Mouse (Mus musculus): ENCODE results near the gene Patl2. TPM values are rescaled to one million over a fixed set of nuclear protein-coding genes. Genes with fewer than 3 reads are reported as not detected.
"Not testable (repeated sequence)": the region's sequence is repeated elsewhere in the genome, so short reads cannot be mapped to it uniquely, and the experiment has no call there.

Patl2 gene
- polyA plus RNA-seq, 1 experiment from 2014 or later = 0.10 TPM

GRCm38 (mm10) chr2:122217075-122217474, 31.1 kb upstream of the Patl2 start:
- H3K27me3 ChIP-seq (replicated peaks; ENCODE audit: low read depth, poor library complexity, severe bottlenecking); DNase-seq (ENCODE audit: low spot score); H3K4me1 ChIP-seq; H3K4me3 ChIP-seq; H3K9me3 ChIP-seq; H3K27ac ChIP-seq (replicated peaks); H3K36me3 ChIP-seq (replicated peaks): not testable (repeated sequence)
- 93% methylated on average over 4 of the region's 4 CpGs for WGBS

GRCm38 (mm10) chr2:122210534-122211228, 24.7 kb upstream of the Patl2 start:
- Histone ChIP-seq H3K27ac (replicated peaks) (no peak overlapping the region), H3K9me3 (no peaks in the 10 kb centered on the region), H3K27me3 (replicated peaks; ENCODE audit: low read depth, poor library complexity, severe bottlenecking) (no peaks in the 10 kb centered on the region), H3K36me3 (replicated peaks) (no peaks in the 10 kb centered on the region), H3K4me1 (peaks cover 5% of the 10 kb centered on the region; the same call in 1 of the 2 replicates), H3K4me3 (no peak overlapping the region)
- WGBS = 60% methylated on average over 3 of the region's 3 CpGs
- DNase-seq (ENCODE audit: low spot score) = no peak

- Histone ChIP-seq H3K27me3 (replicated peaks; ENCODE audit: low read depth, poor library complexity, severe bottlenecking) (no peaks in the 10 kb centered on the region), H3K27ac (replicated peaks) (no peak overlapping the region), H3K36me3 (replicated peaks) (no peaks in the 10 kb centered on the region), H3K4me1 (peaks cover 5% of the 10 kb centered on the region; the same call in 1 of the 2 replicates), H3K9me3 (no peaks in the 10 kb centered on the region), H3K4me3 (no peak overlapping the region)
- 65% methylated on average over 2 of the region's 2 CpGs for WGBS
- DNase-seq (ENCODE audit: low spot score) = no peak
Measured at GRCm38 (mm10) chr2:122206440-122207107, 20.6 kb upstream of the Patl2 start.

- H3K4me3 ChIP-seq = no peak overlapping the region
- no peaks in the 10 kb centered on the region for H3K27me3 ChIP-seq (replicated peaks; ENCODE audit: low read depth, poor library complexity, severe bottlenecking)
- DNase-seq (ENCODE audit: low spot score) = no peak
- no peak overlapping the region for H3K27ac ChIP-seq (replicated peaks)
- 84% methylated on average over 1 of the region's 1 CpGs for WGBS
- no peaks in the 10 kb centered on the region for H3K36me3 ChIP-seq (replicated peaks)
- H3K4me1 ChIP-seq = peaks cover under 1% of the 10 kb centered on the region; the same call in 1 of the 2 replicates
- H3K9me3 ChIP-seq = no peaks in the 10 kb centered on the region
Measured at GRCm38 (mm10) chr2:122201501-122201900, 15.5 kb upstream of the Patl2 start.

GRCm38 (mm10) chr2:122194509-122194929, 8.5 kb upstream of the Patl2 start:
- no peak for DNase-seq (ENCODE audit: low spot score)
- no peak overlapping the region for H3K27ac ChIP-seq (replicated peaks)

GRCm38 (mm10) chr2:122191849-122192248, 5.9 kb upstream of the Patl2 start:
- no peaks in the 10 kb centered on the region for H3K36me3 ChIP-seq (replicated peaks)
- WGBS = 74% methylated on average over 3 of the region's 3 CpGs
- no peak overlapping the region for H3K27ac ChIP-seq (replicated peaks)
- H3K9me3 ChIP-seq = no peaks in the 10 kb centered on the region
- H3K4me1 ChIP-seq = no peaks in the 10 kb centered on the region
- no peak for DNase-seq (ENCODE audit: low spot score)
- no peak overlapping the region for H3K4me3 ChIP-seq
- H3K27me3 ChIP-seq (replicated peaks; ENCODE audit: low read depth, poor library complexity, severe bottlenecking) = no peaks in the 10 kb centered on the region

More at GRCm38 (mm10) chr2:122194509-122194929, 8.5 kb upstream of the Patl2 start:
- Histone ChIP-seq H3K4me1 (no peaks in the 10 kb centered on the region), H3K9me3 (no peaks in the 10 kb centered on the region), H3K36me3 (replicated peaks) (no peaks in the 10 kb centered on the region), H3K4me3 (no peak overlapping the region), H3K27me3 (replicated peaks; ENCODE audit: low read depth, poor library complexity, severe bottlenecking) (no peaks in the 10 kb centered on the region)
- 69% methylated on average over 1 of the region's 1 CpGs for WGBS

- 90% methylated on average over 3 of the region's 3 CpGs for WGBS
- no peak for DNase-seq (ENCODE audit: low spot score)
- H3K4me3 ChIP-seq = no peak overlapping the region
- no peak overlapping the region for H3K27ac ChIP-seq (replicated peaks)
- no peaks in the 10 kb centered on the region for H3K36me3 ChIP-seq (replicated peaks)
- 0 out of 2 replicates have a peak, but pooled peaks cover 3% of the 10 kb centered on the region for H3K9me3 ChIP-seq
- no peaks in the 10 kb centered on the region for H3K4me1 ChIP-seq
- no peaks in the 10 kb centered on the region for H3K27me3 ChIP-seq (replicated peaks; ENCODE audit: low read depth, poor library complexity, severe bottlenecking)
Measured at GRCm38 (mm10) chr2:122186751-122187150, 762 bp upstream of the Patl2 start.

GRCm38 (mm10) chr2:122185086-122185485, 903 bp downstream of the Patl2 start:
- no peak overlapping the region for H3K27ac ChIP-seq (replicated peaks)
- H3K36me3 ChIP-seq (replicated peaks) = no peaks in the 10 kb centered on the region
- no peak overlapping the region for H3K4me3 ChIP-seq
- no peaks in the 10 kb centered on the region for H3K27me3 ChIP-seq (replicated peaks; ENCODE audit: low read depth, poor library complexity, severe bottlenecking)
- H3K4me1 ChIP-seq = no peaks in the 10 kb centered on the region
- H3K9me3 ChIP-seq = 0 out of 2 replicates have a peak, but pooled peaks cover 3% of the 10 kb centered on the region
- 88% methylated on average over 4 of the region's 4 CpGs for WGBS
- no peak for DNase-seq (ENCODE audit: low spot score)

- Histone ChIP-seq H3K27me3 (replicated peaks; ENCODE audit: low read depth, poor library complexity, severe bottlenecking) (no peaks in the 10 kb centered on the region), H3K9me3 (no peaks in the 10 kb centered on the region), H3K4me3 (no peak overlapping the region), H3K27ac (replicated peaks) (no peak overlapping the region), H3K36me3 (replicated peaks) (no peaks in the 10 kb centered on the region), H3K4me1 (no peaks in the 10 kb centered on the region)
- no peak for DNase-seq (ENCODE audit: low spot score)
- WGBS = 74% methylated on average over 8 of the region's 8 CpGs
Measured at GRCm38 (mm10) chr2:122180051-122180822, 5.8 kb downstream of the Patl2 start.

- H3K27ac ChIP-seq (replicated peaks) = no peak overlapping the region
- H3K36me3 ChIP-seq (replicated peaks) = no peaks in the 10 kb centered on the region
- H3K4me1 ChIP-seq = no peaks in the 10 kb centered on the region
- no peaks in the 10 kb centered on the region for H3K27me3 ChIP-seq (replicated peaks; ENCODE audit: low read depth, poor library complexity, severe bottlenecking)
- H3K4me3 ChIP-seq = no peak overlapping the region
- no peak for DNase-seq (ENCODE audit: low spot score)
- no peaks in the 10 kb centered on the region for H3K9me3 ChIP-seq
- WGBS = 93% methylated on average over 2 of the region's 2 CpGs
Measured at GRCm38 (mm10) chr2:122172188-122172587, 13.8 kb downstream of the Patl2 start.

- no peak for DNase-seq (ENCODE audit: low spot score)
- H3K36me3 ChIP-seq (replicated peaks) = no peaks in the 10 kb centered on the region
- H3K27me3 ChIP-seq (replicated peaks; ENCODE audit: low read depth, poor library complexity, severe bottlenecking) = no peaks in the 10 kb centered on the region
- H3K9me3 ChIP-seq = no peaks in the 10 kb centered on the region
- no peak overlapping the region for H3K27ac ChIP-seq (replicated peaks)
- 90% methylated on average over 6 of the region's 6 CpGs for WGBS
- H3K4me3 ChIP-seq = no peak overlapping the region
- H3K4me1 ChIP-seq = no peaks in the 10 kb centered on the region
Measured at GRCm38 (mm10) chr2:122171292-122171691, 14.7 kb downstream of the Patl2 start.

GRCm38 (mm10) chr2:122164293-122164692, 21.7 kb downstream of the Patl2 start:
- no peak overlapping the region for H3K27ac ChIP-seq (replicated peaks)
- no peaks in the 10 kb centered on the region for H3K27me3 ChIP-seq (replicated peaks; ENCODE audit: low read depth, poor library complexity, severe bottlenecking)
- 87% methylated on average over 11 of the region's 11 CpGs for WGBS
- H3K4me3 ChIP-seq = no peak overlapping the region
- no peaks in the 10 kb centered on the region for H3K9me3 ChIP-seq
- no peak for DNase-seq (ENCODE audit: low spot score)
- H3K36me3 ChIP-seq (replicated peaks) = no peaks in the 10 kb centered on the region
- H3K4me1 ChIP-seq = peaks cover 5% of the 10 kb centered on the region; the same call in 1 of the 2 replicates
